Mouse (Mus musculus) mouse embryonic stem cell (cell line): ENCODE measurements around the gene Mbd5.

ENCODE experiments used
- in situ Hi-C, 2 experiments: fragments of 300-500 bp; cut with MboI; formaldehyde crosslinking; loops; 1 replicate in 1 of 2; 3 replicates in 1 of 2; pipeline ENCODE4 v1.14.3; 2019 to 2020; ENCODE audit warnings: low sequenced_read_pairs in 2 of 2, low pct_unique_long_range_greater_than_20kb in 1 of 2, mixed read lengths in 1 of 2; ENCODE audit not compliant: unreplicated experiment in 1 of 2

Gene Mbd5

GRCm38 (mm10) chr2:48948841-48949584 lies at the start of gene Mbd5:
Gene Mbd5, plus strand, starts transcription at chr2:48949508.
- in situ Hi-C loops = no loop called here

GRCm38 (mm10) chr2:48908866-48909265 lies 40.4 kb upstream of the Mbd5 start:
- in situ Hi-C loops = loop anchor here (25.0 kb wide), 3 partner anchors 403 to 828 kb away; no protein-coding TSS in a partner anchor

GRCm38 (mm10) chr2:48914185-48914584 lies 35.1 kb upstream of the Mbd5 start:
- in situ Hi-C loops = loop anchor here (25.0 kb wide), 3 partner anchors 398 to 823 kb away; no protein-coding TSS in a partner anchor

- in situ Hi-C loops = loop anchor here (25.0 kb wide), 3 partner anchors 396 to 821 kb away; no protein-coding TSS in a partner anchor
Observed at GRCm38 (mm10) chr2:48915832-48916231, 33.5 kb upstream of the Mbd5 start.

GRCm38 (mm10) chr2:48935058-48935457 lies 14.2 kb upstream of the Mbd5 start:
- in situ Hi-C loops = no loop called here

GRCm38 (mm10) chr2:48947761-48948160 lies 1.5 kb upstream of the Mbd5 start:
- in situ Hi-C loops = no loop called here

GRCm38 (mm10) chr2:48949743-48950251 lies 489 bp downstream of the Mbd5 start:
- in situ Hi-C loops = no loop called here

- in situ Hi-C loops = no loop called here
Observed at GRCm38 (mm10) chr2:48950252-48950315, 776 bp downstream of the Mbd5 start, which contains the start of gene Orc4. Gene Orc4, minus strand, starts transcription at chr2:48950277.

- in situ Hi-C loops = no loop called here
Observed at GRCm38 (mm10) chr2:48950316-48950880, 1.1 kb downstream of the Mbd5 start.

GRCm38 (mm10) chr2:48956591-48956990 lies 7.3 kb downstream of the Mbd5 start:
- in situ Hi-C loops = no loop called here

GRCm38 (mm10) chr2:48978920-48979319 lies 29.6 kb downstream of the Mbd5 start:
- in situ Hi-C loops = no loop called here

- in situ Hi-C loops = no loop called here
Observed at GRCm38 (mm10) chr2:48990322-48990721, 41.0 kb downstream of the Mbd5 start.

- in situ Hi-C loops = no loop called here
Observed at GRCm38 (mm10) chr2:49040481-49040880, 91.2 kb downstream of the Mbd5 start.

GRCm38 (mm10) chr2:49050030-49050429 lies 100.7 kb downstream of the Mbd5 start:
- in situ Hi-C loops = no loop called here

- in situ Hi-C loops = no loop called here
Observed at GRCm38 (mm10) chr2:49067886-49068285, 118.6 kb downstream of the Mbd5 start.

GRCm38 (mm10) chr2:49084966-49085365 lies 135.7 kb downstream of the Mbd5 start:
- in situ Hi-C loops = no loop called here

- in situ Hi-C loops = no loop called here
Observed at GRCm38 (mm10) chr2:49090771-49091170, 141.5 kb downstream of the Mbd5 start.

- in situ Hi-C loops = no loop called here
Observed at GRCm38 (mm10) chr2:49096765-49097164, 147.5 kb downstream of the Mbd5 start.

- in situ Hi-C loops = no loop called here
Observed at GRCm38 (mm10) chr2:49108906-49109305, 159.6 kb downstream of the Mbd5 start.

GRCm38 (mm10) chr2:49119875-49120274 lies 170.6 kb downstream of the Mbd5 start:
- in situ Hi-C loops = no loop called here
